Mouse (Mus musculus) CH12.LX (cell line): Measurements from ENCODE around the gene Mrtfa. TPM values are rescaled to one million over a fixed set of nuclear protein-coding genes. Genes with fewer than 3 reads are reported as not detected.

Experiments used
- DNase-seq: peaks from one replicate; pipeline ENCODE4 v3.0.0-alpha.2; 2013; ENCODE audit errors: extremely low read depth
- H3K27ac ChIP-seq: 2 replicates; pipeline ENCODE4 v1.5.1; 2012; ENCODE audit warnings: low read depth, mild to moderate bottlenecking, control low read depth, moderate library complexity; ENCODE audit not compliant: insufficient read depth
- H3K27me3 ChIP-seq: replicated peaks from 2 replicates; pipeline ENCODE3; 2012; ENCODE audit warnings: inconsistent platforms
- H3K36me3 ChIP-seq, 2 experiments: replicated peaks in 1 of 2; 2 replicates each; pipeline versions ENCODE3 to v1.6.1; 2012; ENCODE audit warnings: inconsistent platforms in 1 of 2, low read length in 1 of 2, mild to moderate bottlenecking in 1 of 2, mixed read lengths in 1 of 2, moderate library complexity in 1 of 2; ENCODE audit not compliant: control insufficient read depth in 1 of 2, insufficient read depth in 1 of 2
- H3K4me1 ChIP-seq, 2 experiments: 2 replicates each; pipeline ENCODE4 v1.6.1; 2012; ENCODE audit warnings: inconsistent platforms in 1 of 2, moderate library complexity in 1 of 2; ENCODE audit not compliant: insufficient read depth in 2 of 2, control insufficient read depth in 1 of 2
- H3K4me2 ChIP-seq: 2 replicates; pipeline ENCODE4 v1.6.1; 2012; ENCODE audit warnings: low read depth, mild to moderate bottlenecking, control low read depth; ENCODE audit not compliant: poor library complexity, insufficient read depth, severe bottlenecking
- H3K4me3 ChIP-seq, 3 experiments: fragments of 150-350 bp in 1 of 3; sonication (generic) in 1 of 3; replicated peaks in 1 of 3; 2 replicates each; pipeline versions ENCODE3 to v1.5.1; 2011 to 2012; ENCODE audit warnings: low read depth in 2 of 3, low read length in 2 of 3, mild to moderate bottlenecking in 2 of 3, moderate library complexity in 2 of 3, control low read depth in 1 of 3, improper control_type of control experiment in 1 of 3, inconsistent platforms in 1 of 3, mixed read lengths in 1 of 3; ENCODE audit not compliant: poor library complexity in 1 of 3
- H3K79me2 ChIP-seq: replicated peaks from 2 replicates; pipeline ENCODE4 v1.6.1; 2012; ENCODE audit warnings: mild to moderate bottlenecking, moderate library complexity; ENCODE audit not compliant: control insufficient read depth, poor library complexity, insufficient read depth, severe bottlenecking; ENCODE audit errors: extremely low read depth
- H3K9ac ChIP-seq: 2 replicates; pipeline ENCODE4 v1.6.1; 2012; ENCODE audit warnings: low read depth, mild to moderate bottlenecking, control low read depth, moderate library complexity; ENCODE audit not compliant: insufficient read depth
- H3K9me3 ChIP-seq: replicated peaks from 2 replicates; pipeline ENCODE3; 2012; ENCODE audit warnings: low read length, inconsistent platforms, mixed read lengths
- CTCF ChIP-seq, 2 experiments: IDR thresholded peaks in 1 of 2; conservative IDR thresholded peaks in 1 of 2; 2 replicates each; pipeline ENCODE4 v1.5.1; 2011 to 2012; ENCODE audit warnings: low read depth in 2 of 2, low read length in 2 of 2, improper control_type of control experiment in 1 of 2, inconsistent platforms in 1 of 2, mild to moderate bottlenecking in 1 of 2, moderate library complexity in 1 of 2
- E2F4 ChIP-seq: IDR thresholded peaks from 2 replicates; pipeline ENCODE4 v1.6.1; 2011; ENCODE audit warnings: low read depth, low read length, improper control_type of control experiment; ENCODE audit not compliant: insufficient replicate concordance
- ELF1 ChIP-seq: IDR thresholded peaks from 2 replicates; pipeline ENCODE4 v1.6.1; 2014; ENCODE audit warnings: low read depth, mild to moderate bottlenecking, inconsistent platforms, low read length, improper control_type of control experiment
- EP300 ChIP-seq: IDR thresholded peaks from 2 replicates; pipeline ENCODE4 v1.6.1; 2011; ENCODE audit warnings: low read length, improper control_type of control experiment
- IRF4 ChIP-seq: IDR thresholded peaks from 2 replicates; pipeline ENCODE4 v1.6.1; 2014; ENCODE audit warnings: low read depth, mild to moderate bottlenecking, inconsistent platforms, low read length, improper control_type of control experiment
- JUN ChIP-seq: IDR thresholded peaks from 2 replicates; pipeline ENCODE4 v1.6.1; 2011; ENCODE audit warnings: low read depth, mild to moderate bottlenecking, low read length, improper control_type of control experiment, moderate library complexity; ENCODE audit not compliant: insufficient read depth
- JUND ChIP-seq: conservative IDR thresholded peaks from 2 replicates; pipeline ENCODE4 v1.6.1; 2011; ENCODE audit warnings: low read depth, low read length, improper control_type of control experiment
- MAZ ChIP-seq: IDR thresholded peaks from 2 replicates; pipeline ENCODE4 v1.6.1; 2012; ENCODE audit warnings: low read depth, mild to moderate bottlenecking, inconsistent platforms, low read length, improper control_type of control experiment, moderate library complexity
- MEF2A ChIP-seq: IDR thresholded peaks from 2 replicates; pipeline ENCODE4 v1.6.1; 2014; ENCODE audit warnings: low read depth, mild to moderate bottlenecking, inconsistent platforms, low read length, improper control_type of control experiment, borderline replicate concordance
- MXI1 ChIP-seq: IDR thresholded peaks from 2 replicates; pipeline ENCODE4 v1.6.1; 2011; ENCODE audit warnings: mild to moderate bottlenecking, low read depth, low read length, improper control_type of control experiment
- NELFE ChIP-seq: IDR thresholded peaks from 2 replicates; pipeline ENCODE4 v1.6.1; 2011; ENCODE audit warnings: low read depth, low read length, improper control_type of control experiment
- NRF1 ChIP-seq: IDR thresholded peaks from 2 replicates; pipeline ENCODE4 v1.6.1; 2014; ENCODE audit warnings: low read depth, mild to moderate bottlenecking, inconsistent platforms, low read length, improper control_type of control experiment, moderate library complexity
- RAD21 ChIP-seq: IDR thresholded peaks from 2 replicates; pipeline ENCODE4 v1.6.1; 2011; ENCODE audit warnings: low read depth, mild to moderate bottlenecking, low read length, improper control_type of control experiment, moderate library complexity
- SMC3 ChIP-seq: IDR thresholded peaks from 2 replicates; pipeline ENCODE4 v1.6.1; 2011; ENCODE audit warnings: low read depth, low read length, improper control_type of control experiment
- USF1 ChIP-seq: IDR thresholded peaks from 2 replicates; pipeline ENCODE4 v1.6.1; 2014; ENCODE audit warnings: low read depth, mild to moderate bottlenecking, inconsistent platforms, low read length, improper control_type of control experiment
- USF2 ChIP-seq: conservative IDR thresholded peaks from 2 replicates; pipeline ENCODE4 v1.6.1; 2011; ENCODE audit warnings: low read depth, low read length, improper control_type of control experiment
- ZC3H11A ChIP-seq: IDR thresholded peaks from 2 replicates; pipeline ENCODE4 v1.6.1; 2012; ENCODE audit warnings: low read depth, mild to moderate bottlenecking, inconsistent platforms, low read length, improper control_type of control experiment
- ZMIZ1 ChIP-seq: IDR thresholded peaks from 2 replicates; pipeline ENCODE4 v1.6.1; 2012; ENCODE audit warnings: low read depth, mild to moderate bottlenecking, inconsistent platforms, low read length, improper control_type of control experiment
- dilution Hi-C: fragments of 300-500 bp; cut with MboI; formaldehyde crosslinking; loops from 2 replicates; pipeline ENCODE4 v1.14.3; 2020; ENCODE audit warnings: low sequenced_read_pairs; ENCODE audit not compliant: extremely low pct_unique_long_range_greater_than_20kb, extremely low pct_ligation_motif_present
- in situ Hi-C: fragments of 300-500 bp; cut with MboI; formaldehyde crosslinking; loops from 3 replicates; pipeline ENCODE4 v1.14.3; 2019; ENCODE audit warnings: low sequenced_read_pairs, low pct_ligation_motif_present, low pct_unique_long_range_greater_than_20kb, mixed read lengths
- polyA plus RNA-seq: library from polyadenylated mRNA; unstranded; fragments of >175 nt; gene quantifications from 2 replicates; pipeline ENCODE4 v1.2.1, GENCODE M21; 2012; ENCODE audit warnings: low read depth; ENCODE audit not compliant: insufficient read length
- total RNA-seq, 2 experiments: library from RNA; depleted of rRNA; stranded (reverse); fragments of 300-350 nt in 1 of 2; fragments of >200 nt in 1 of 2; gene quantifications; 2 replicates each; pipeline ENCODE4 v1.2.3; 2012 to 2014

Gene Mrtfa
- total and polyA plus RNA-seq, 3 experiments = 4.6 to 23.2 (median 8.2) TPM

- dilution Hi-C loops = no loop called here
- no peaks in the 10 kb centered on the region for H3K79me2 ChIP-seq
- no peak overlapping the region for H3K4me2 ChIP-seq
- peak; percentile 48 for DNase-seq
- no peak overlapping the region for H3K4me3 ChIP-seq
- peaks cover 0 to 26% of the 10 kb centered on the region in 2 experiments for H3K36me3 ChIP-seq
- in situ Hi-C loops = loop anchor here (5.0 to 25.0 kb wide), 2 partner anchors 123 to 238 kb away; no protein-coding TSS in a partner anchor
- no peaks in the 10 kb centered on the region for H3K27me3 ChIP-seq
- H3K9ac ChIP-seq = no peak overlapping the region
- no peak overlapping the region for H3K27ac ChIP-seq
- H3K4me1 ChIP-seq = peaks cover 6 to 34% of the 10 kb centered on the region in 2 experiments; a peak in 3 of 4 replicates
- TF ChIP-seq EP300 (no peak), USF1 (no peak), MAZ (no peak), E2F4 (no peak), IRF4 (no peak), ELF1 (no peak), ZC3H11A (no peak), MXI1 (no peak), MEF2A (no peak), JUN (no peak)
- TF ChIP-seq, all 38 proteins: peak for 0
- H3K9me3 ChIP-seq = no peaks in the 10 kb centered on the region
Measured at GRCm38 (mm10) chr15:81074543-81074942, 116.0 kb downstream of the Mrtfa start.

GRCm38 (mm10) chr15:81073751-81074150 is 116.8 kb downstream of the Mrtfa start:
- peaks cover 0 to 31% of the 10 kb centered on the region in 2 experiments for H3K36me3 ChIP-seq
- no peaks in the 10 kb centered on the region for H3K79me2 ChIP-seq
- no peak overlapping the region for H3K27ac ChIP-seq
- H3K4me2 ChIP-seq = no peak overlapping the region
- dilution Hi-C loops = no loop called here
- H3K9me3 ChIP-seq = peaks cover 3% of the 10 kb centered on the region
- H3K27me3 ChIP-seq = no peaks in the 10 kb centered on the region
- no peak overlapping the region for H3K4me3 ChIP-seq
- in situ Hi-C loops = loop anchor here (5.0 to 25.0 kb wide), 2 partner anchors 124 to 239 kb away; no protein-coding TSS in a partner anchor
- TF ChIP-seq ELF1 = no peak
- TF ChIP-seq NELFE = no peak
- TF ChIP-seq USF2 = no peak
- no peak for TF ChIP-seq ZMIZ1
- H3K9ac ChIP-seq = no peak overlapping the region
- DNase-seq = peak; percentile 17
- peaks cover 6 to 34% of the 10 kb centered on the region in 2 experiments; a peak in 3 of 4 replicates for H3K4me1 ChIP-seq

- no peak for TF ChIP-seq JUND
- no peak for TF ChIP-seq NRF1
- no peak for TF ChIP-seq JUN
- no peak for TF ChIP-seq IRF4
- TF ChIP-seq SMC3 = peak; percentile 80
- TF ChIP-seq ELF1 = no peak
- TF ChIP-seq CTCF (conservative IDR thresholded peaks at IDR 0.05 in 1 of 2, IDR thresholded peaks at IDR 0.05 in 1 of 2; ENCODE audit: low read depth in 2 of 2, low read length in 2 of 2) = peak; percentile 51 to 72
- TF ChIP-seq RAD21 = peak; percentile 76
- no peak overlapping the region for H3K9ac ChIP-seq
- peak; percentile 50 for DNase-seq
- H3K4me3 ChIP-seq = no peak overlapping the region
- no peak overlapping the region for H3K27ac ChIP-seq
- H3K4me2 ChIP-seq = no peak overlapping the region
- H3K9me3 ChIP-seq = peaks cover 3% of the 10 kb centered on the region
- H3K36me3 ChIP-seq = peaks cover 0 to 36% of the 10 kb centered on the region in 2 experiments
- dilution Hi-C loops = no loop called here
- in situ Hi-C loops = loop anchor here (5.0 to 25.0 kb wide), 2 partner anchors 125 to 240 kb away; no protein-coding TSS in a partner anchor
- H3K27me3 ChIP-seq = no peaks in the 10 kb centered on the region
- no peaks in the 10 kb centered on the region for H3K79me2 ChIP-seq
- peaks cover 6 to 38% of the 10 kb centered on the region in 2 experiments; a peak in 3 of 4 replicates for H3K4me1 ChIP-seq
Measured at GRCm38 (mm10) chr15:81072748-81073147, 117.8 kb downstream of the Mrtfa start.
